Mouse (Mus musculus): ENCODE measurements around the gene Rxylt1.
A peak's percentile ranks its signal among the peaks of the same experiment; 100 is the strongest.

Rxylt1 gene

GRCm38 (mm10) chr10:122096980-122097844 lies at the start of gene Rxylt1:
Gene Rxylt1, minus strand, starts transcription at chr10:122097371.
- peak; percentile 95 for DNase-seq (ENCODE audit: low spot score)

- DNase-seq (ENCODE audit: low spot score), result no peak
Measured at GRCm38 (mm10) chr10:122121290-122121970, 24.3 kb upstream of the Rxylt1 start.

GRCm38 (mm10) chr10:122120500-122121289 lies 23.5 kb upstream of the Rxylt1 start:
- no peak for DNase-seq (ENCODE audit: low spot score)

- DNase-seq (ENCODE audit: low spot score), result no peak
Measured at GRCm38 (mm10) chr10:122119451-122119850, 22.3 kb upstream of the Rxylt1 start.

- DNase-seq (ENCODE audit: low spot score), result no peak
Measured at GRCm38 (mm10) chr10:122116636-122117035, 19.5 kb upstream of the Rxylt1 start.

- no peak for DNase-seq (ENCODE audit: low spot score)
Measured at GRCm38 (mm10) chr10:122106633-122107028, 9.5 kb upstream of the Rxylt1 start.

- DNase-seq (ENCODE audit: low spot score), result no peak
Measured at GRCm38 (mm10) chr10:122105889-122106632, 8.9 kb upstream of the Rxylt1 start.

- DNase-seq (ENCODE audit: low spot score), result peak; percentile 68
Measured at GRCm38 (mm10) chr10:122105407-122105806, 8.2 kb upstream of the Rxylt1 start.

GRCm38 (mm10) chr10:122102675-122103074 lies 5.5 kb upstream of the Rxylt1 start:
- no peak for DNase-seq (ENCODE audit: low spot score)

GRCm38 (mm10) chr10:122096462-122096979 lies 650 bp downstream of the Rxylt1 start:
- no peak for DNase-seq (ENCODE audit: low spot score)

GRCm38 (mm10) chr10:122090472-122090871 lies 6.7 kb downstream of the Rxylt1 start:
- no peak for DNase-seq (ENCODE audit: low spot score)

- DNase-seq (ENCODE audit: low spot score), result no peak
Measured at GRCm38 (mm10) chr10:122081352-122081751, 15.8 kb downstream of the Rxylt1 start.

- no peak for DNase-seq (ENCODE audit: low spot score)
Measured at GRCm38 (mm10) chr10:122069153-122069552, 28.0 kb downstream of the Rxylt1 start.

GRCm38 (mm10) chr10:122055826-122056225 lies 41.3 kb downstream of the Rxylt1 start:
- no peak for DNase-seq (ENCODE audit: low spot score)

- peak; percentile 64 for DNase-seq (ENCODE audit: low spot score)
Measured at GRCm38 (mm10) chr10:122054535-122054934, 42.6 kb downstream of the Rxylt1 start.

- DNase-seq (ENCODE audit: low spot score), result peak; percentile 93
Measured at GRCm38 (mm10) chr10:122051831-122052230, 45.3 kb downstream of the Rxylt1 start.

- DNase-seq (ENCODE audit: low spot score), result peak; percentile 95
Measured at GRCm38 (mm10) chr10:122047727-122048365, 49.3 kb downstream of the Rxylt1 start.

- DNase-seq (ENCODE audit: low spot score), result peak; percentile 69
Measured at GRCm38 (mm10) chr10:122046904-122047726, 50.1 kb downstream of the Rxylt1 start, which contains the start of gene Srgap1. Gene Srgap1, minus strand, starts transcription at chr10:122047315.

GRCm38 (mm10) chr10:122046511-122046903 lies 50.7 kb downstream of the Rxylt1 start:
- no peak for DNase-seq (ENCODE audit: low spot score)

GRCm38 (mm10) chr10:122045946-122046345 lies 51.2 kb downstream of the Rxylt1 start:
- DNase-seq (ENCODE audit: low spot score), result peak; percentile 36

All from testis, postnatal 10 days (tissue).